Comparison of ENCODE assay signal across 8 mouse cellular contexts in the genomic region with DNA sequence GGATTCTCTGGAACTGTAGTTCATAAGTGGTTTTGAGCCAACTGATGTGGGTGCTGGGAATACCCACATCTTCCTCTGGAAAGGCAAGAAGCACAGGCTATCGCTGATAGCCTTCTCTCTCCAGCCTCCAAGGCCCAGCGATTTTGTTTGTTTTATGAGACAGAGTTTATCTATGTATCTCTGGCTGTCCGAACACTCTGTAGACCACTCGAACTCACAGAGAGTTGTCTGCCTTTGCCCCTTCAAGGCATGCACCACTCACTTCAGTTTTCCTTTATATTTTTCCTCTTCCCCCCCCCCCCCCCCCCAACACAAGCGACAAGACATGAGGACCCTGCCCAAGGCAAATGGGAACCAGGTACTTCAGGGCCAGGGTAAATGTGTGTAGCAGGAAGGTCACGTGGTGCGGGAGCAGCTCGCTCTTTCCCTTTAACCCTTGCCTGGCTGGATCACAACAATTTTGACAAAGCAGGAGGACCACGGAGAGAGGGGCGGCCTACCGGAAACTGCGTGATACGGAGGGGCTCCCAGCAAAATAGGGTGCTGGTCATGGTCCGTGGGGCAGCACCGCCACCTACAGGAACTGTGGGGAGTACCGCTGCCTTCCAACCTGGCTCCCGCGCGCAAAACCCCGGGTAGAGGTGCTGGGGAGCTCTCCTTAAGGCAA. TPM values are rescaled to one million over a fixed set of nuclear protein-coding genes. Genes with fewer than 3 reads are reported as not detected.
A peak's percentile ranks its signal among the peaks of the same experiment; 100 is the strongest.
DNase-seq lines count a peak whose midpoint lies in the region; ATAC-seq lines count a peak whose summit lies in the region.

No protein-coding gene starts in this region.

- H3K9me3 ChIP-seq in hindbrain, embryonic 16.5 days (ENCODE audit: control insufficient read depth, low read length): no peaks in the 10 kb centered on the region

- H3K4me2 ChIP-seq in hindbrain, embryonic 16.5 days (ENCODE audit: low read length): peak overlapping the region; percentile 71

- peak overlapping the region; percentile 65 for H3K9ac ChIP-seq in hindbrain, embryonic 16.5 days (ENCODE audit: low read depth, low read length)

- no peaks in the 10 kb centered on the region for H3K27me3 ChIP-seq in hindbrain, embryonic 16.5 days (replicated peaks; ENCODE audit: control insufficient read depth, insufficient read depth, low read length)

- H3K27ac ChIP-seq in hindbrain, embryonic 16.5 days (ENCODE audit: low read depth, low read length): peak overlapping the region; percentile 59

- peak; percentile 96 for ATAC-seq in hindbrain, embryonic 16.5 days

- peak; percentile 63 for DNase-seq in T-cell, adult 2 months (ENCODE audit: low spot score)
- DNase-seq in cerebellum, postnatal 25 days: peak; percentile 78 to 82
- peak; percentile 66 to 70 for DNase-seq in frontal cortex, postnatal 36 days (ENCODE audit: low spot score in 2 of 2)
- peak; percentile 44 for DNase-seq in left cerebral cortex, adult 11 months (ENCODE audit: low spot score)
- peak; percentile 81 to 83 for DNase-seq in lung, postnatal 4 days
- DNase-seq in retina, postnatal 7 days (ENCODE audit: low read depth, low spot score): peak; percentile 59
- DNase-seq in urinary bladder, postnatal 14 days (ENCODE audit: low spot score): peak; percentile 69

- peaks cover 3% of the 10 kb centered on the region; the same call in 1 of the 2 replicates for H3K4me1 ChIP-seq in hindbrain, embryonic 16.5 days (ENCODE audit: control insufficient read depth, insufficient read depth, low read depth, low read length)

- H3K4me3 ChIP-seq in hindbrain, embryonic 16.5 days (ENCODE audit: low read length): peak overlapping the region; percentile 43

- 6% methylated on average over 20 of the region's 20 CpGs for WGBS in hindbrain, embryonic 16.5 days

- H3K36me3 ChIP-seq in hindbrain, embryonic 16.5 days (ENCODE audit: control insufficient read depth, insufficient read depth, low read length): no peaks in the 10 kb centered on the region

RNA-seq across cellular contexts. Expression of a gene that starts 12.5 kb away (rescaled TPM):
- polyA plus RNA-seq in hindbrain, embryonic 16.5 days (2015; fragmentation: Nextera tagmentation; extraction: Ambion mirVana): 0.65 and 0.86 TPM in 2 replicates

RNA-seq across cellular contexts. Expression of a gene that starts 42.8 kb away (rescaled TPM):
- polyA plus RNA-seq in hindbrain, embryonic 16.5 days (2015; fragmentation: Nextera tagmentation; extraction: Ambion mirVana): 9.7 and 11.5 TPM in 2 replicates

RNA-seq across cellular contexts. Expression of a gene that starts 52.2 kb away (rescaled TPM):
- 46.4 and 47.0 TPM in 2 replicates for polyA plus RNA-seq in hindbrain, embryonic 16.5 days (2015; fragmentation: Nextera tagmentation; extraction: Ambion mirVana)

Comparison
In these comparisons a context has a peak if more than half of its experiments do, and no peak if none do; other contexts are left out.
1. Peak in every context shown above with its lines: DNase-seq, ATAC-seq, H3K4me3 ChIP-seq and H3K27ac ChIP-seq.